Mouse (Mus musculus): ENCODE results near the gene Qtrt1. TPM values are rescaled to one million over a fixed set of nuclear protein-coding genes. Genes with fewer than 3 reads are reported as not detected.
A peak's percentile ranks its signal among the peaks of the same experiment; 100 is the strongest.

Gene Qtrt1
- total and polyA plus RNA-seq, 2 experiments, result 5.6 to 15.7 TPM

DNA sequence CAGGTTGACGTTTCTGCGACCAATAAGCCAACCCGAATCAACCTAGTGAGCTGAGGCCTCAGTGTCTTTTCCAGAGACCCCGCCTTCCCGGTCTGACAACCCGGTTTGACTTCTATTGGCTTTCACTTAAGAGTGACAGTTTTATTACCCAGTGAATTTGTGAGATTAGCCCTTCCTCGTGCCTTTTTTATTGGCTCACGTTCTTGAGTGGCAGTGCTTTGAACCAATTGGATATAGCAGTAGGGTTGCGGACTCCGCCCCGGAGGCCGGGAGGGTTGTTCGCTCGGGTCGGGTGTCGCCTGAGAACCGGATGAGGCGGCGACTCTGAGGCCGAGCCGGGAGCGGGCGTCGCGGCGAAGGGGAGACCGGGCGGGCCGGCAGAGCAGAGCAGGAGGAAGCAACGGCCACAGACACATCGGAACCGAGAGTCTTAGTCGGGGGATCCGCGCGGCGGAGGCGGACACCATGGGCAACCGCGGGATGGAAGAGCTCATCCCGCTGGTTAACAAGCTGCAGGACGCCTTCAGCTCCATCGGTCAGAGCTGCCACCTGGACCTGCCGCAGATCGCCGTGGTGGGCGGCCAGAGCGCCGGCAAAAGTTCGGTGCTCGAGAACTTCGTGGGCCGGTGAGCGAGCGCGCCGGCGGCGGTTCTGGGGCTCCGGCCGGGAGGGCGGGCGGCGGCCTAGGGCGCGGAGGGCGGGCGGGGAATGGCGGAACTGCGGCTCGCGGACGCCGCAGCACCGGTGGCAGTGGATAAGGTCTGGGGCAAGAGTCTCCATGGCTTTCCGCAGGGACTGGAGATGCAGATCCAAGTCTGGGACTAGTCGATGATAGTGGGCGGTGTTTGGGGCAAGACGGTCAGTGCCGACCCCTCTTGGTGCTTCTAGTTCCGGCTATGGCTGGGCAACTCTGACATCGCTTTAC, 13.3 kb downstream of the Qtrt1 start, which contains the start of gene Dnm2:
Gene Dnm2 (plus strand): TSS at position 278 of the 925 bp plus-strand sequence.
- TF ChIP-seq CTCF (IDR thresholded peaks at IDR 0.05; ENCODE audit: low read depth, low read length) (no peak), POLR2A (IDR thresholded peaks at IDR 0.05; ENCODE audit: extremely low read depth, insufficient read depth, low read length) (peak; percentile 85; the same call in 1 of the 2 replicates)
- Histone ChIP-seq H3K27me3 (ENCODE audit: control insufficient read depth, insufficient read depth, low read length) (no peaks in the 10 kb centered on the region), H3K4me1 (ENCODE audit: control insufficient read depth, insufficient read depth, low read length) (peaks cover 25% of the 10 kb centered on the region), H3K36me3 (ENCODE audit: control insufficient read depth, insufficient read depth, low read length) (no peaks in the 10 kb centered on the region), H3K79me2 (ENCODE audit: control insufficient read depth, insufficient read depth, low read length) (peaks cover 39% of the 10 kb centered on the region), H3K9ac (ENCODE audit: low read depth, low read length) (peak within 1 kb of the TSS; percentile 80), H3K4me3 (ENCODE audit: insufficient read depth, low read depth, low read length) (peak within 1 kb of the TSS; percentile 80), H3K27ac (replicated peaks; ENCODE audit: insufficient read depth, low read depth, low read length) (peak within 1 kb of the TSS; percentile 50)
- DNase-seq (ENCODE audit: extremely low read depth, low read depth, low spot score), result peak; percentile 98
- WGBS, result under 1% methylated on average over 82 of the region's 82 CpGs

GRCm38 (mm10) chr9:21425556-21425945, 13.9 kb downstream of the Qtrt1 start:
- H3K4me3 ChIP-seq (ENCODE audit: insufficient read depth, low read depth, low read length), result peak overlapping the region; percentile 80
- no peaks in the 10 kb centered on the region for H3K36me3 ChIP-seq (ENCODE audit: control insufficient read depth, insufficient read depth, low read length)
- no peak for TF ChIP-seq POLR2A (IDR thresholded peaks at IDR 0.05; ENCODE audit: extremely low read depth, insufficient read depth, low read length)
- TF ChIP-seq CTCF (IDR thresholded peaks at IDR 0.05; ENCODE audit: low read depth, low read length), result no peak
- H3K9ac ChIP-seq (ENCODE audit: low read depth, low read length), result peak overlapping the region; percentile 80
- WGBS, result 0% methylated on average over 6 of the region's 6 CpGs
- peaks cover 29% of the 10 kb centered on the region for H3K4me1 ChIP-seq (ENCODE audit: control insufficient read depth, insufficient read depth, low read length)
- H3K27ac ChIP-seq (replicated peaks; ENCODE audit: insufficient read depth, low read depth, low read length), result peak overlapping the region; percentile 50
- no peaks in the 10 kb centered on the region for H3K27me3 ChIP-seq (ENCODE audit: control insufficient read depth, insufficient read depth, low read length)
- H3K79me2 ChIP-seq (ENCODE audit: control insufficient read depth, insufficient read depth, low read length), result peaks cover 46% of the 10 kb centered on the region
- no peak for DNase-seq (ENCODE audit: extremely low read depth, low read depth, low spot score)

DNA sequence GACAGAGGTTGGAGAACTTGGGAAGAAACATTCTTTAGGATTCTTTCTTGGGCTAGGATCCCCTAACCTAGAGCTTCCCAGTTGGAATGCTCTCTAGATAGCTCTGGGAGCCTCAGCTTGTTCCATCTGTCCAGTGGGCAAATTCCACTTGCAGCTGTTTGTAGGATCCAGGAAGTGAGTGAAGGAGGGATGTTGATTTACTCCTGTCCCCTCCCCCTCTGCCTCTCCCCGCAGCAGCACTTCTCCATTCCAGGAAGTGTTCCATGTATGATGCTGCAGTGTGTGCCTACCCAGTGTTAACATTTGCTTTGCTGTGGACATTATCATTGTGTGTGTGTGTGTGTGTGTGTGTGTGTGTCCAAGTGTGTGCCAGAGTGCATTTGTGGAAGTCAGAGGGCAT, 14.4 kb downstream of the Qtrt1 start:
- H3K4me3 ChIP-seq (ENCODE audit: insufficient read depth, low read depth, low read length), result peak overlapping the region; percentile 80
- peak overlapping the region; percentile 50 for H3K27ac ChIP-seq (replicated peaks; ENCODE audit: insufficient read depth, low read depth, low read length)
- TF ChIP-seq POLR2A (IDR thresholded peaks at IDR 0.05; ENCODE audit: extremely low read depth, insufficient read depth, low read length) (no peak), CTCF (IDR thresholded peaks at IDR 0.05; ENCODE audit: low read depth, low read length) (no peak)
- peaks cover 34% of the 10 kb centered on the region for H3K4me1 ChIP-seq (ENCODE audit: control insufficient read depth, insufficient read depth, low read length)
- peak; percentile 61 for DNase-seq (ENCODE audit: extremely low read depth, low read depth, low spot score)
- WGBS, result 0% methylated on average over 1 of the region's 1 CpGs
- H3K36me3 ChIP-seq (ENCODE audit: control insufficient read depth, insufficient read depth, low read length), result no peaks in the 10 kb centered on the region
- no peaks in the 10 kb centered on the region for H3K27me3 ChIP-seq (ENCODE audit: control insufficient read depth, insufficient read depth, low read length)
- H3K79me2 ChIP-seq (ENCODE audit: control insufficient read depth, insufficient read depth, low read length), result peaks cover 50% of the 10 kb centered on the region
- H3K9ac ChIP-seq (ENCODE audit: low read depth, low read length), result peak overlapping the region; percentile 80

GRCm38 (mm10) chr9:21426525-21426924, 14.9 kb downstream of the Qtrt1 start:
- Histone ChIP-seq H3K4me1 (ENCODE audit: control insufficient read depth, insufficient read depth, low read length) (peaks cover 36% of the 10 kb centered on the region), H3K9ac (ENCODE audit: low read depth, low read length) (no peak overlapping the region), H3K27ac (replicated peaks; ENCODE audit: insufficient read depth, low read depth, low read length) (no peak overlapping the region), H3K27me3 (ENCODE audit: control insufficient read depth, insufficient read depth, low read length) (no peaks in the 10 kb centered on the region), H3K79me2 (ENCODE audit: control insufficient read depth, insufficient read depth, low read length) (peaks cover 56% of the 10 kb centered on the region), H3K36me3 (ENCODE audit: control insufficient read depth, insufficient read depth, low read length) (no peaks in the 10 kb centered on the region), H3K4me3 (ENCODE audit: insufficient read depth, low read depth, low read length) (no peak overlapping the region)
- TF ChIP-seq POLR2A (IDR thresholded peaks at IDR 0.05; ENCODE audit: extremely low read depth, insufficient read depth, low read length), result no peak
- WGBS, result 38% methylated on average over 2 of the region's 2 CpGs
- DNase-seq (ENCODE audit: extremely low read depth, low read depth, low spot score), result no peak

GRCm38 (mm10) chr9:21427773-21428172, 16.1 kb downstream of the Qtrt1 start:
- DNase-seq (ENCODE audit: extremely low read depth, low read depth, low spot score), result peak; percentile 56
- H3K79me2 ChIP-seq (ENCODE audit: control insufficient read depth, insufficient read depth, low read length), result peaks cover 64% of the 10 kb centered on the region
- no peak overlapping the region for H3K9ac ChIP-seq (ENCODE audit: low read depth, low read length)
- H3K36me3 ChIP-seq (ENCODE audit: control insufficient read depth, insufficient read depth, low read length), result no peaks in the 10 kb centered on the region
- H3K4me1 ChIP-seq (ENCODE audit: control insufficient read depth, insufficient read depth, low read length), result peaks cover 42% of the 10 kb centered on the region
- H3K27ac ChIP-seq (replicated peaks; ENCODE audit: insufficient read depth, low read depth, low read length), result 0 out of 2 replicates have a peak overlapping the region, but pooled peaks have one; percentile 5
- 27% methylated on average over 2 of the region's 2 CpGs for WGBS
- H3K4me3 ChIP-seq (ENCODE audit: insufficient read depth, low read depth, low read length), result no peak overlapping the region
- H3K27me3 ChIP-seq (ENCODE audit: control insufficient read depth, insufficient read depth, low read length), result no peaks in the 10 kb centered on the region
- no peak for TF ChIP-seq CTCF (IDR thresholded peaks at IDR 0.05; ENCODE audit: low read depth, low read length)
- no peak for TF ChIP-seq POLR2A (IDR thresholded peaks at IDR 0.05; ENCODE audit: extremely low read depth, insufficient read depth, low read length)

- Histone ChIP-seq H3K36me3 (ENCODE audit: control insufficient read depth, insufficient read depth, low read length) (no peaks in the 10 kb centered on the region), H3K9ac (ENCODE audit: low read depth, low read length) (no peak overlapping the region), H3K79me2 (ENCODE audit: control insufficient read depth, insufficient read depth, low read length) (peaks cover 67% of the 10 kb centered on the region), H3K4me3 (ENCODE audit: insufficient read depth, low read depth, low read length) (no peak overlapping the region), H3K27ac (replicated peaks; ENCODE audit: insufficient read depth, low read depth, low read length) (0 out of 2 replicates have a peak overlapping the region, but pooled peaks have one; percentile 5), H3K4me1 (ENCODE audit: control insufficient read depth, insufficient read depth, low read length) (peaks cover 42% of the 10 kb centered on the region), H3K27me3 (ENCODE audit: control insufficient read depth, insufficient read depth, low read length) (no peaks in the 10 kb centered on the region)
- no peak for TF ChIP-seq POLR2A (IDR thresholded peaks at IDR 0.05; ENCODE audit: extremely low read depth, insufficient read depth, low read length)
- no peak for TF ChIP-seq CTCF (IDR thresholded peaks at IDR 0.05; ENCODE audit: low read depth, low read length)
- DNase-seq (ENCODE audit: extremely low read depth, low read depth, low spot score), result no peak
- 83% methylated on average over 6 of the region's 6 CpGs for WGBS
Measured at GRCm38 (mm10) chr9:21428178-21428577, 16.5 kb downstream of the Qtrt1 start.
